Mouse (Mus musculus) cortical plate, adult 2 months (tissue): ENCODE results near the gene Lamtor3.

Experiments used
- CTCF ChIP-seq: fragments of 200-500 bp; IDR thresholded peaks from 2 replicates; pipeline ENCODE4 v1.5.1; 2011; ENCODE audit warnings: mild to moderate bottlenecking, control low read depth, low read length; ENCODE audit not compliant: insufficient read depth; ENCODE audit errors: extremely low read depth
- POLR2A ChIP-seq: fragments of 200-500 bp; IDR thresholded peaks from 2 replicates; pipeline ENCODE4 v1.6.1; 2011; ENCODE audit warnings: mild to moderate bottlenecking, low read length, control low read depth; ENCODE audit not compliant: insufficient read depth; ENCODE audit errors: extremely low read depth

DNA sequence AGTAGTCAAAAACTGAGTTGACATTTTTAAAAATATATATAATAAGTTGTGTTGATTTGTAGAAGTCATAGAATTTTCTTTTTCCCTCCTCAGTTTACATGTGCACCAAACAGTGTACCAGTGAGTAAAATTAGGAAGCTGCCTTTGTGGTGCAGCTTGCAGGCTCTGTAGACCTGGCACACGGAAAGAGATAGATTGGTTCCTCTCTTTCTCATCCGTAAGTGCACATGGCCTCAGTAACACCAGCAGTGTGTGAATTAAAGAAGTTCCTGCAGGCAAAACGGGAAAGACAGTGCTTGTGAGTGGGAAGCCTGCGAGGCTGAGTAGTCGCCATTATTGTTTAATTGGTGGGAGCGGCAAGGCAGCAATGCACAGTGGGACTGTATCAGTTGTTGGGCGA, 57.1 kb downstream of the Lamtor3 start:
- TF ChIP-seq POLR2A (no peak), CTCF (no peak)
